Mouse (Mus musculus) small intestine, adult 2 months (tissue): ENCODE data around the gene Sbk2.

ENCODE experiments used
- CTCF ChIP-seq: fragments of 200-500 bp; IDR thresholded peaks from 2 replicates; pipeline ENCODE4 v1.5.1; 2012; ENCODE audit warnings: low read depth, mild to moderate bottlenecking, control low read depth, inconsistent platforms, low read length, moderate library complexity, mixed read lengths; ENCODE audit not compliant: insufficient replicate concordance, insufficient read length; ENCODE audit errors: extremely low read depth
- POLR2A ChIP-seq: fragments of 200-500 bp; IDR thresholded peaks from 2 replicates; pipeline ENCODE4 v1.6.1; 2012; ENCODE audit warnings: low read depth, mild to moderate bottlenecking, control low read depth, inconsistent platforms, low read length, moderate library complexity

- no peak; the same call in 1 of the 2 replicates for TF ChIP-seq CTCF
- TF ChIP-seq POLR2A, result no peak
Measured at GRCm38 (mm10) chr7:4934160-4934914, 29.9 kb downstream of the Sbk2 start.
